Mouse (Mus musculus): ENCODE measurements around the gene Fam19a4. TPM values are rescaled to one million over a fixed set of nuclear protein-coding genes. Genes with fewer than 3 reads are reported as not detected.

The Fam19a4 gene
- 0.10 TPM for polyA plus RNA-seq (2017; shearing (Covaris generic))

GRCm38 (mm10) chr6:97060074-97060681 lies at the start of gene Fam19a4:
Gene Fam19a4 (minus strand): TSS chr6:97060413.

Other genes with a start within 250 kb of the Fam19a4 start
- 17.8 TPM for gene Eogt, start 88.8 kb upstream of the Fam19a4 start, polyA plus RNA-seq (2017; shearing (Covaris generic))
- gene Tmf1, start 118.7 kb upstream of the Fam19a4 start, polyA plus RNA-seq (2017; shearing (Covaris generic)) = 43.6 TPM
- gene Uba3, start 145.2 kb upstream of the Fam19a4 start, polyA plus RNA-seq (2017; shearing (Covaris generic)) = 25.8 TPM
- gene Arl6ip5, start 150.3 kb upstream of the Fam19a4 start, polyA plus RNA-seq (2017; shearing (Covaris generic)) = 227 TPM
- gene Lmod3, start 192.3 kb upstream of the Fam19a4 start, polyA plus RNA-seq (2017; shearing (Covaris generic)) = not detected